Mouse (Mus musculus): ENCODE results near the gene Cinp. TPM values are rescaled to one million over a fixed set of nuclear protein-coding genes. Genes with fewer than 3 reads are reported as not detected.

The Cinp gene
- polyA plus RNA-seq, 1 experiment, result 76.3 TPM

- H3K4me1 ChIP-seq (ENCODE audit: control insufficient read depth, insufficient read depth, low read length), result no peaks in the 10 kb centered on the region
- H3K27ac ChIP-seq (ENCODE audit: insufficient read depth, low read length), result no peak overlapping the region
- H3K9ac ChIP-seq (ENCODE audit: low read depth, poor library complexity, severe bottlenecking), result no peak overlapping the region
- H3K4me3 ChIP-seq (ENCODE audit: low read depth, low read length), result no peak overlapping the region
- H3K9me3 ChIP-seq (replicated peaks; ENCODE audit: control insufficient read depth, insufficient read depth, low read length, poor library complexity, severe bottlenecking), result no peaks in the 10 kb centered on the region
- TF ChIP-seq EP300 (IDR thresholded peaks at IDR 0.05; ENCODE audit: insufficient read depth, low read depth, low read length) (no peak), CTCF (IDR thresholded peaks at IDR 0.05; ENCODE audit: low read depth, low read length) (no peak), POLR2A (IDR thresholded peaks at IDR 0.05; ENCODE audit: insufficient read depth, low read length) (no peak)
- peaks cover 24% of the 10 kb centered on the region for H3K36me3 ChIP-seq (ENCODE audit: control insufficient read depth, insufficient read depth, low read length, poor library complexity, severe bottlenecking)
- no peaks in the 10 kb centered on the region for H3K27me3 ChIP-seq (ENCODE audit: control insufficient read depth, insufficient read depth, low read length, poor library complexity, severe bottlenecking)
These were observed 17.7 kb downstream of the Cinp start for GRCm38 (mm10) chr12:110871247-110871646.

GRCm38 (mm10) chr12:110870107-110870506 lies 18.8 kb downstream of the Cinp start:
- peaks cover 21% of the 10 kb centered on the region for H3K36me3 ChIP-seq (ENCODE audit: control insufficient read depth, insufficient read depth, low read length, poor library complexity, severe bottlenecking)

DNA sequence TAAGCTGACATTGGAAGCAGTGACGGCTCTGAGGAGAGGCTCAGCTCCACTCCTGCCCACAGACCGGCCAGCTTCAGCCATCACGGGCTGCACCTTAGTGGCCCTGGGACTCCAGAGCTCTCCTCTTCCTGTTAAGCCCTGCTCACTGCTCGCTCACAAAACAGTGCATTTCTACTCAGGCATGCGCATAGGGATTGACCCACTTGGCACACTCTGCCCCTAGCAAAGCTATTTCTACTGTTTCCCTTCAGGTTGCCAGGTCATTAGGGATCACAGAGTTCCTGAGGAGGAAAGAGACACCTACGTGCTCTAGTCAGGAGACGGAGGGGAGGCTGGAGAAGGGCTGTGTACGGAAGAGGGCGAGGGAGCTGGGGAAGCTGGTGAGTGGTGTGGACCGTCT lies 23.0 kb downstream of the Cinp start:
- Histone ChIP-seq H3K9ac (ENCODE audit: low read depth, poor library complexity, severe bottlenecking) (no peak overlapping the region), H3K36me3 (ENCODE audit: control insufficient read depth, insufficient read depth, low read length, poor library complexity, severe bottlenecking) (peaks cover 7% of the 10 kb centered on the region), H3K4me1 (ENCODE audit: control insufficient read depth, insufficient read depth, low read length) (no peaks in the 10 kb centered on the region), H3K27me3 (ENCODE audit: control insufficient read depth, insufficient read depth, low read length, poor library complexity, severe bottlenecking) (no peaks in the 10 kb centered on the region), H3K4me3 (ENCODE audit: low read depth, low read length) (no peak overlapping the region), H3K9me3 (replicated peaks; ENCODE audit: control insufficient read depth, insufficient read depth, low read length, poor library complexity, severe bottlenecking) (no peaks in the 10 kb centered on the region), H3K27ac (ENCODE audit: insufficient read depth, low read length) (no peak overlapping the region)
- no peak for TF ChIP-seq CTCF (IDR thresholded peaks at IDR 0.05; ENCODE audit: low read depth, low read length)
- no peak for TF ChIP-seq EP300 (IDR thresholded peaks at IDR 0.05; ENCODE audit: insufficient read depth, low read depth, low read length)
- TF ChIP-seq POLR2A (IDR thresholded peaks at IDR 0.05; ENCODE audit: insufficient read depth, low read length), result no peak

More at GRCm38 (mm10) chr12:110870107-110870506, 18.8 kb downstream of the Cinp start:
- Histone ChIP-seq H3K27me3 (ENCODE audit: control insufficient read depth, insufficient read depth, low read length, poor library complexity, severe bottlenecking) (no peaks in the 10 kb centered on the region), H3K27ac (ENCODE audit: insufficient read depth, low read length) (no peak overlapping the region), H3K9ac (ENCODE audit: low read depth, poor library complexity, severe bottlenecking) (no peak overlapping the region), H3K9me3 (replicated peaks; ENCODE audit: control insufficient read depth, insufficient read depth, low read length, poor library complexity, severe bottlenecking) (no peaks in the 10 kb centered on the region), H3K4me3 (ENCODE audit: low read depth, low read length) (no peak overlapping the region), H3K4me1 (ENCODE audit: control insufficient read depth, insufficient read depth, low read length) (no peaks in the 10 kb centered on the region)
- no peak for TF ChIP-seq CTCF (IDR thresholded peaks at IDR 0.05; ENCODE audit: low read depth, low read length)
- no peak for TF ChIP-seq EP300 (IDR thresholded peaks at IDR 0.05; ENCODE audit: insufficient read depth, low read depth, low read length)
- no peak for TF ChIP-seq POLR2A (IDR thresholded peaks at IDR 0.05; ENCODE audit: insufficient read depth, low read length)

DNA sequence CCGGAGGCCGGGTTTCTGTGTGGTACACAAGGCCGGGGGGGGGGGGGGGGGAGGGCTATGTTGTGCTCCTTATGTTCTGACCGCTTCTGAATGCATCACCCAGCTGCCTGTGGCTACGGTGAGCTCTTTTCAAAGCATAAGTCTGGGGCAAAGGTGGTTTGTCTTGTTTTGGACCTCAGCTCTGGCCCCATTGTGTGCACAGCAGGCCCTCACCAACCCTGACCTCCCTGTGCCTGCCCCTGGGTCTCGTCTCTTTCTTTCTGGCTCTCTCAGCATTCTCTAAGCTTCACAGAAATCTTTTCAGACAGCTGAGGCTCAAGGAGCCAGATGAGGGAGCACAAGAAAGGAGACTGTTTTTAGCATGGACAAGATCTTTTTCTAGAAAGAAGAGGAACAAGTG lies 23.4 kb downstream of the Cinp start:
- Histone ChIP-seq H3K27me3 (ENCODE audit: control insufficient read depth, insufficient read depth, low read length, poor library complexity, severe bottlenecking) (no peaks in the 10 kb centered on the region), H3K4me3 (ENCODE audit: low read depth, low read length) (no peak overlapping the region), H3K36me3 (ENCODE audit: control insufficient read depth, insufficient read depth, low read length, poor library complexity, severe bottlenecking) (peaks cover 6% of the 10 kb centered on the region), H3K9me3 (replicated peaks; ENCODE audit: control insufficient read depth, insufficient read depth, low read length, poor library complexity, severe bottlenecking) (no peaks in the 10 kb centered on the region), H3K9ac (ENCODE audit: low read depth, poor library complexity, severe bottlenecking) (no peak overlapping the region), H3K27ac (ENCODE audit: insufficient read depth, low read length) (no peak overlapping the region), H3K4me1 (ENCODE audit: control insufficient read depth, insufficient read depth, low read length) (no peaks in the 10 kb centered on the region)
- TF ChIP-seq POLR2A (IDR thresholded peaks at IDR 0.05; ENCODE audit: insufficient read depth, low read length) (no peak), CTCF (IDR thresholded peaks at IDR 0.05; ENCODE audit: low read depth, low read length) (no peak)

DNA sequence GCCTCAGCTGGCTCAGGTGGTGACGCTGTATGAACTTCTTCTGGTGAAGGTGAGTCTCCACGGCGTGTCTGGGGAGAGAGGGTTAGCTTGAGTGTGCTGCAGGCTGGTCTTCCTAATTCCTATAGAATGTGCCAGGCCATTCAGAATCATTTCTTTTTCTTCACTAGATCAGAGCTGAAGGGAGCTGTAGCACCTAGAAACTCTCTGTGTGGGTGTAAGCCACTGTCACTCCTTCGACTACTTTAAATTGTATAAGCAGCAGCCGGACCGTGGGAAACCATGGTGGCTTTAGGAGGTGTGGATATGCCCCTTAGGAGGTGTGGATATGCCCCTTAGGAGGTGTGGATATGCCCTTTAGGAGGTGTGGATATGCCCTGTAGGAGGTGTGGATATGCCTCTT lies 24.9 kb downstream of the Cinp start:
- TF ChIP-seq POLR2A (IDR thresholded peaks at IDR 0.05; ENCODE audit: insufficient read depth, low read length) (no peak), CTCF (IDR thresholded peaks at IDR 0.05; ENCODE audit: low read depth, low read length) (no peak), EP300 (IDR thresholded peaks at IDR 0.05; ENCODE audit: insufficient read depth, low read depth, low read length) (no peak)
- H3K27me3 ChIP-seq (ENCODE audit: control insufficient read depth, insufficient read depth, low read length, poor library complexity, severe bottlenecking), result no peaks in the 10 kb centered on the region
- peaks cover 3% of the 10 kb centered on the region for H3K4me1 ChIP-seq (ENCODE audit: control insufficient read depth, insufficient read depth, low read length)
- H3K9me3 ChIP-seq (replicated peaks; ENCODE audit: control insufficient read depth, insufficient read depth, low read length, poor library complexity, severe bottlenecking), result no peaks in the 10 kb centered on the region
- H3K4me3 ChIP-seq (ENCODE audit: low read depth, low read length), result no peak overlapping the region
- H3K36me3 ChIP-seq (ENCODE audit: control insufficient read depth, insufficient read depth, low read length, poor library complexity, severe bottlenecking), result peaks cover 6% of the 10 kb centered on the region
- no peak overlapping the region for H3K9ac ChIP-seq (ENCODE audit: low read depth, poor library complexity, severe bottlenecking)
- H3K27ac ChIP-seq (ENCODE audit: insufficient read depth, low read length), result no peak overlapping the region

DNA sequence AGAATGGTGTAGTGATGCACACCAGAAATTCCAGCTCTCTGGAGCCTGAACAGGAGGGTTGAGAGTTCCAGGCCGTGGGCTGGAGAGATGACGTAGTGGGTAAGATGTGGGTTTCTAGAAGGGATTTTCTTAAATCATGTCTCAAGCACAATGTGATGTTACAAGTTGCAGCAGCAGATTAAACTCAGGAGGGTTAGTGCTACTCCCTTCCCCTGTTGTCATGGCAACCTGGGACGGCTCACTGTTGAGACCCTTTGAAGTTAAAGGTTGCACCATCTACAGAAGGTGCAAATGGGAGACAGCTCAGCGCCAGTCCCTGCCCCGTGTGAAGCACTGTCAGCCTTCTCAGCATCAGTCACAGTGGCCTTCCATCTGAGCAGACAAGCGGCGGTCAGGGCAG lies 27.7 kb downstream of the Cinp start:
- Histone ChIP-seq H3K36me3 (ENCODE audit: control insufficient read depth, insufficient read depth, low read length, poor library complexity, severe bottlenecking) (no peaks in the 10 kb centered on the region), H3K4me3 (ENCODE audit: low read depth, low read length) (no peak overlapping the region), H3K27ac (ENCODE audit: insufficient read depth, low read length) (no peak overlapping the region), H3K9me3 (replicated peaks; ENCODE audit: control insufficient read depth, insufficient read depth, low read length, poor library complexity, severe bottlenecking) (no peaks in the 10 kb centered on the region), H3K9ac (ENCODE audit: low read depth, poor library complexity, severe bottlenecking) (no peak overlapping the region), H3K4me1 (ENCODE audit: control insufficient read depth, insufficient read depth, low read length) (peaks cover 3% of the 10 kb centered on the region), H3K27me3 (ENCODE audit: control insufficient read depth, insufficient read depth, low read length, poor library complexity, severe bottlenecking) (no peaks in the 10 kb centered on the region)
- TF ChIP-seq CTCF (IDR thresholded peaks at IDR 0.05; ENCODE audit: low read depth, low read length) (no peak), EP300 (IDR thresholded peaks at IDR 0.05; ENCODE audit: insufficient read depth, low read depth, low read length) (no peak), POLR2A (IDR thresholded peaks at IDR 0.05; ENCODE audit: insufficient read depth, low read length) (no peak)

Measured in ES-Bruce4 (cell line).